Mouse (Mus musculus): ENCODE data around the gene Opcml.

DNA sequence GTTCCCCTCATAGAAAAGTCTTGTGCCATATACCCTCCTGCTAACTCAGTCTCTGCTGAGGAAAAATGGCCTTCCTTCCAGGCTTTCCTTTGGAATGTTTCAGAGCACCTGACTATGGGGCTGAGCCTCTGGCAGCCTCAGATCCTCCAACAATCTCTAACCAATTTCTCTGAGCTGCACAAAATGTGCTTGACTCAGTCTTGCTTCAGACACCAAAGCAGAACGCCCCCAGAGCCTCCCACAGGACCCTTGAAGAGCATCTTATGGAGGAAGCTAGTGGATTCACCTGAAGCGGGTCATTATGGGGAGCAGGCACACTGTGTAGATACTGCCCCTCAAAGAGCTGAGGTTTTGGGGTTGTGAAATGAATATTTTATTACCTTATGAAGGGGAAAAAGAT lies 386.5 kb downstream of the Opcml start:
- TF ChIP-seq CTCF (IDR thresholded peaks at IDR 0.05) (no peak), POLR2A (IDR thresholded peaks at IDR 0.05; ENCODE audit: insufficient read depth, low read depth, low read length) (no peak), EP300 (IDR thresholded peaks at IDR 0.05; ENCODE audit: insufficient read depth, low read depth, low read length) (no peak)
